Mouse (Mus musculus) lung, postnatal 25 days (tissue): ENCODE measurements around the gene Gm49405.
"Not testable (repeated sequence)": the region's sequence is repeated elsewhere in the genome, so short reads cannot be mapped to it uniquely, and the experiment has no call there.

Experiments used
- DNase-seq: peaks from one replicate; pipeline ENCODE4 v3.0.0; 2022; ENCODE audit warnings: low spot score

The Gm49405 gene

GRCm38 (mm10) chr19:4000119-4000900 lies at the start of gene Gm49405, which contains the start of gene Nudt8:
Gene Gm49405 (plus strand): TSS chr19:4000626.
Gene Nudt8 (plus strand): TSS chr19:4000580.
- peak; percentile 98 for DNase-seq

- DNase-seq: no peak
Measured at GRCm38 (mm10) chr19:3951461-3951860, 49.0 kb upstream of the Gm49405 start.

- no peak for DNase-seq
Measured at GRCm38 (mm10) chr19:3952099-3952498, 48.3 kb upstream of the Gm49405 start.

GRCm38 (mm10) chr19:3955033-3955432 lies 45.4 kb upstream of the Gm49405 start:
- DNase-seq: no peak

- DNase-seq: no peak
Measured at GRCm38 (mm10) chr19:3955804-3956203, 44.6 kb upstream of the Gm49405 start.

DNA sequence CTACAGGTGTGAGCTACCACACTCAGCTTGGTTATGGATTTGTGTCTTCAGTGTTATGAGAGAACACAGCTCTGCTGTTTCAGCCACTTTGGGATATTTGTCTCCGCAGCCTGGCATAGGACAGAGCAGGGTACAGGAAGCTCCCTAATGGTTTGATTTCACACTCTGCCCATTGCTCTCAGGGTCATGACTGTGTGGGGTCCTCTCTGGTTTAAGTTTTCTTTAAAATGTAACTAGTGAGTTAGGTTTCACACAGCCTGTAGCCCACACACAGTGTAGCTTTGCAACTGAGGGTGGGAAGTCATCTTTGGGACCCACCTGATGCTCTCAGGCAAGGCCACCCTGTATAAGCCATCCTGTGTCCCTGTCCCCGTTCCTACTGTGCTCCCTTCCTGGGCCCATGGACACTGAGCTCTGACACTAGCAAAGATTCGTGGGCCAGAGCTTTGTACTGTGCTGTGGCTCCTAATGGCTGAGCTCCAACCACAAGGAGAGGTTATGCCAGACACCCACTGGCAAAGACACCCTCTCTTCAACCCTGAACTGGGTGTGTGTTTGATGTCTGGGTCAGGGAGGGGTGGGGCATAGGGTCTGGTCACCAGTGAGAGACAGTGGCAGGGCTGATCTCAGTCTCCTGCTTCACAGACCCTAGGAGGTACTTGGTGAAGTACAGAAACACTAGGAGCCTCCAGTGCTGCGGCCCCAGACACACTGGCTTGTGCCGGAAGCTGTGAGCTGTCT lies 43.0 kb upstream of the Gm49405 start:
- not testable (repeated sequence) for DNase-seq

DNA sequence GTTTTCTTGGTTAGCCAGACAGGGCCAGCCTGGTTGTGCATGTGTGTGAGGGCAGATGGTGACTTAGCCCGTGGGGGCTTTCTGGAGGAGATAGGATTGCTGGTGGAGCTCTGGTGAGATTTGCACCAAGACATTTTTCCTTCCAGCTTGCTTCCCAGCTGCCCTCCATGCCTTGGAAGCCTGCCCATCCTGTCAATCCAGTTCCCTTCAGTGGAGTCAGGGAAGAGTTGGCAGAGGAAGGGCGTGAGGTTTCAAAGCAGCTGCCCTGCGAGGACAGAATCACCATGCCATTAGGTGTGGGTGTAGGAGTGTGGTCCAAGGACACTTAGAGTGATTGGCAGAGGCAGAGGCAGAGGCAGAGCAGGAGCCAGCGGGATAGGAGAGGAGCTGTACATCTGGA lies 42.0 kb upstream of the Gm49405 start, which contains the start of gene Aldh3b3:
Gene Aldh3b3, plus strand, starts transcription at position 176 of the 400 bp plus-strand sequence.
- DNase-seq: no peak

DNA sequence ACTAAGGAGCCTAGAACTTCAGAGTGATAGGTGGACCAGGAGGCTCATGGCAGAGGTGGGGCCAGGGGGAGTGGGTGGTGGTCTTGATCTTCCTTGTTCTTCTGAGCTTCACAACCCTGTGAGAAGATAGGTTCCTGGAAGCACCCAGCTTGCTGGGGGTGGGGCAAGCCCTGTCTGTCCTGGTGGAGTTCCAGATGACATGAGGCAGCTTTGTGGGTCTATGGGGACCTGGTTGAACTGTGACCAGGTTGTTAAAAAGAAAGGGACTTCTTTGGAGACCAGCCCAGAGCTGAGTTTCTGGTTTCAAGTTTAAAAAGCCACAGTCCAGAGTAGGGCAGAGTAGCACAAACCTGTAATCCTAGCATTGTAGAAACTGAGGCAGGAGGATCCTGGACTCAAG lies 41.4 kb upstream of the Gm49405 start:
- no peak for DNase-seq

DNA sequence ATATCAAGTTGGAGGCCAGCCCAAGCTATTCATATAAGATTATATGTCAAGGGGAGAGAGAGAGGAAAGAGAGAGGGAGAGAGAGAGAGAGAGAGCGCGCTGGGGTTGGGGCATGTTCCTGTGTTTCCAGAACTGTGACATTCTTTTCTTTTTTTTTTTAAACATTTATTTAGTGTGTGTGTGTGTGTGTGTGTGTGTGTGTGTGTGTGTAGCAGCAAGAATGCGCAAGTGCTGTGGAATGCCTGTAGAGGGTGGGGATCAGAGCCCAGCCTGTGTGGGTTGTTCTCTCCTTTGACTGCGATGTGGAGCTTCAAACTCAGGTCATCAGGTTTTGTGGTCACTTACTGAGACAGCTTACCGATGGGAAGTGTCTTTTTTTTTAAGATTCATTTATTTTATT lies 40.2 kb upstream of the Gm49405 start:
- DNase-seq: no peak

DNA sequence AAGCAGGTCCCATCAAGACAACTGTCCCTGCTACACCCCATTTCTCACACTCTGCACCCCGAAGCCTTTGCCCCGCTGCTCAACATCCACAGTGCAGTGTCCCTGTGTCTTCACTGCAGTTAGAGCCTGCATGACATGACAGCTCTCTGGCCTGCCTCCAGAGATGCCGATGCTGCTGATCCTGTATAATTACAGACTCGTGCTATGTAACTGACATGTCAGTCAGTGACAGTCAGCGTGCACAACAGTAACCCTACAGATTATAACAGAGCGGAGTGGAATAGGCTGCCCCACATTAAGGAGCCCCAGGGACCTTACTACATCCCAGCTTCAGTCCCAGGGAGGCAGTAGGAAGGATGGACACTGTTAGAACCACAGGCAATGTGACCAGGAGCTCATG lies 38.6 kb upstream of the Gm49405 start:
- not testable (repeated sequence) for DNase-seq

DNA sequence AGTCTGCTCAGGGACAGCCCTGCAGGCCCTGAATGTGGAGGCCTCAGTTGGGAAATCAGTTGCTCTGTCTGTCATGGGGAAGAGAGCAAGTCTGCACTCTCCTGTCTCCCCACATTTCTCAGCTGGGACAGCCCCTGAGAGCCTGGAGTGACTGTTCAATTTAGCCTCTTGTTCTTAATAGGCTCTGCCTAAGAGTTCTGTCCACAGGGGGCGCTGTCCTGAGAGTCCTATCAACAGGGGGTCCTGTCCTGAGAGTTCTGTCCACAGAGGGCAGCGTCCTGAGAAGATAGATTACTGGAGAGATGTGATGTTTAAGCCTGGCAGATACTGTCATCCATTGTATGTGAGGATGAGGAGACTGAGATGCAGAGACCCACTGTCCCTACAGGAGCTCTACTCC lies 38.0 kb upstream of the Gm49405 start:
- no peak for DNase-seq

DNA sequence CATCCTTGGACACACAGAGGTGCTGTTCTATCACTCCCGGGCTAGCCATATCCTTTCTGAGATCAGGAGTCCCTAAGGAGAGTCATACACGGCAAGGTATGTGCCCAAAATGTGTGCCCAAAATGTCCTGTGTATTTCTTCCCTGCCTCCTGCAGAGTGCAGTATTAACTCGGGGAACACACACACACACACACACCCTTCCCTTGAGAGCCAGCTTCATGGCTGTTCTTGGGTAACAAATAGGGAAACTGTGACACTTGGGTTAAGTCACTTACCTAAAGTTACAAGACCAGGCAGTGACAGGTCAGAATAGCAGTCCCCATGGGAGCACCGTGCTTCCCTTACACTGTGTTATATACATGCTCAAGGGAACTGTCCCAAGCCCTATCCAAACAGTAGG lies 36.4 kb upstream of the Gm49405 start:
- no peak for DNase-seq

DNA sequence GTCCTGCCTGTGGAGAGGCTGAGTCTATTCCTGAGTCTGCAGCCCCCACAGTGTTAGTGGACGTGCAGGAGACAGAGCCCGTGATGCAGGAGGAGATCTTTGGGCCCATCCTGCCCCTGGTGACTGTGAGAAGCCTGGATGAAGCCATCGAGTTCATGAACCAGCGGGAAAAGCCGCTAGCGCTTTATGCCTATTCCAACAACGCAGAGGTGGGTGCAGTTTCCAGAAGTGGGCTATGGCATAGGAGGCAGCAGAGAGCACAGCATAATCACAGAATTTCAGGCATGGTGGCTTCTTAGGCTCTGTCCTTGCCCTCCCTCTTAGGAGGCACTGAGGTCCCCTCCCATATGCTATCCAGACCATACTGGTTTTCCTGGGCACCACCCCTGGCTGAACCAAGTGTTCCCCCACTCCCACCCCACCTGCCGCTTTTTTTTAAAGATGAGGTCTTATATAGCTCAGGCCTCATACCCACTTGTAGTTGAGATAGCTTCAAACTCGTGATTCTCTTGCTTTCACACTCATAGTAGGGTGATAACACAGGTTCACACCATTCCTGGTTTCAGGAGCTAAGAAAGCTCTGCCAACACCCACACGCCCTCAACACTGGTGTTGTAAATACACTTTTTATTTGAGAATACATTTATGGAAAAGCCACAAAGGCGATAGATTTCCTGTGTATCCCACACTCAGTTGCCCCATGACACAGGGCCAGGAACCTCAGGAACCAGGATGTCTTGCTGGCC lies 33.9 kb upstream of the Gm49405 start:
- no peak for DNase-seq

- DNase-seq: no peak
Measured at GRCm38 (mm10) chr19:3967258-3967657, 33.2 kb upstream of the Gm49405 start.

DNA sequence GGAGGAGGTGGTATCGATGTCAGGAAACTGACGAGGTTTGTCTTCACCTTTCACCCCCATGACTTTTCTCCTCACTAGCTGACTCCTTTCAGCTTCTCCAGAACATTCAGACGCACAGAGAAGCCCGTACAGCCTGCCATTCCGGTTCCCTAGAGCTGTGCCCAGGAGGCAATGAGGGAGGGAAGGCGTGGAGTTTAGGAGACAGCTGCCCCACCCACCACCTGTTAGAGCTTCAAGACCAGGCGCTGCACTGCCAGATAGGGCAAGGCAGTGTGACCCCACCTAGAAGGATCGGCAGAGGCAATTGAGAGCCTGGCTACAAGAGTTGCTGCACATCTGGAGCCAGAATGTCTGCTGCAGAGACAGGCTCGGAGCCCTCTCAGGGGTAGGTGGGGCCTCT lies 28.2 kb upstream of the Gm49405 start, which contains the start of gene Aldh3b2:
Gene Aldh3b2, plus strand, starts transcription at position 100 of the 400 bp plus-strand sequence.
- peak; percentile 47 for DNase-seq

DNA sequence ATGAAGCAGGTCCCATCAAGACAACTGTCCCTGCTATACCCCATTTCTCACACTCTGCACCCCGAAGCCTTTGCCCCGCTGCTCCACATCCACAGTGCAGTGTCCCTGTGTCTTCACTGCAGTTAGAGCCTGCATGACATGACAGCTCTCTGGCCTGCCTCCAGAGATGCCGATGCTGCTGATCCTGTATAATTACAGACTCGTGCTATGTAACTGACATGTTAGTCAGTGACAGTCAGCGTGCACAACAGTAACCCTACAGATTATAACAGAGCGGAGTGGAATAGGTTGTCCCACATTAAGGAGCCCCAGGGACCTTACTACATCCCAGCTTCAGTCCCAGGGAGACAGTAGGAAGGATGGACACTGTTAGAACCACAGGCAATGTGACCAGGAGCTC lies 25.8 kb upstream of the Gm49405 start:
- not testable (repeated sequence) for DNase-seq

DNA sequence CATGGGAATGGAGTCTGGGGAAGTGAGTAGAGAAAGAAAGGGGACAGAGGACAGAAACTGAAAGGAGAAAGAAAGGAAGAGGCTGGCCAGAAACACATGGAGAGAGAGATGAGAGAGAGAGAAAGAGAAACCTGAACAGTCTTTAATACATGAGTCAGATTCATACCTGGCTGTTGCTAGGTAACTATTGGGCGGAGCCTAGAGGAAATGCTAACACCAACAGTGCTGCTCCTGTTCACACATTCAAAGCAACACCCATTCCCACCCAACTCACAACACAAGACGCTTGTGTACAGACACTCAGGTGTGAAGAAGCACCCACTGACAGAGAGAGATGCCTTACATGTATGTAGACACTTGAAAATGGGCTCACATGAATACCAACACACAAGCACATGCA lies 24.6 kb upstream of the Gm49405 start:
- DNase-seq: no peak

DNA sequence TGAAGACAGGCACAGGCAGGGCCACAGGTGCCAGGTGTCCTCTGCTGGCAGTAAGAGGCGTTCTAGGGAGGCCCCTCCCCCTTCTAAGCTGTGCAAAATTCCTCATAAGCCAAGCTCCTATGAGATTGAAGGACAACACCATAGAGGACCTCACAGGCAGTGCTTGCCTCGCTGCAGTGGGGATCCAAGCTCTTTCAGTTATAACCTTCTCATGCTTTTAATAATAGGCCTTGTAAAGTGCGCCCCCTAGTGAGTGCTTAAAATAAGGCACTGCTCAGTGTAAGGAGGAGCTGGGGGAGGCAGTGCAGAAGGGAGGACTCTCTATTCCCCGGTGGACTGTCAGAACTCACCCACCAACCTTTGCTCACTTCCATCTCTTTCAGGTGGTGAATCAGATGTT lies 20.1 kb upstream of the Gm49405 start:
- DNase-seq: peak; percentile 86

DNA sequence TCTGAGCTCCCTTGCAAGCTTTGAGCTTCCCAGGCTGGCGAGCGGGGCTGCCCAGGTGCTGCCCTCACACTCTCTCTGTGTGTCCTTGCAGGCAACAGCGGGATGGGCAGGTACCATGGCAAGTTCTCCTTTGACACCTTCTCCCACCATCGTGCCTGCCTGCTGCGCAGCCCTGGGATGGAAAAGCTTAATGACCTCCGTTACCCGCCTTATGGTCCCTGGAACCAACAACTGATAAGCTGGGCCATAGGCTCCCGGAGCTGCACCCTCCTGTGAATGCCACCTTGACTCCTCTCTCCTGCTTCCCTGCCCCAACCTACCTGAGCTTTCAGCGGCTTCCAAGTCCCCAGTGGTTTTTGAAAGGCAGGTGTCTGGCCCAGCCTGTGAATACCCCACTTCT lies 19.5 kb upstream of the Gm49405 start:
- DNase-seq: no peak

- no peak for DNase-seq
Measured at GRCm38 (mm10) chr19:3983527-3984200, 16.8 kb upstream of the Gm49405 start.

DNA sequence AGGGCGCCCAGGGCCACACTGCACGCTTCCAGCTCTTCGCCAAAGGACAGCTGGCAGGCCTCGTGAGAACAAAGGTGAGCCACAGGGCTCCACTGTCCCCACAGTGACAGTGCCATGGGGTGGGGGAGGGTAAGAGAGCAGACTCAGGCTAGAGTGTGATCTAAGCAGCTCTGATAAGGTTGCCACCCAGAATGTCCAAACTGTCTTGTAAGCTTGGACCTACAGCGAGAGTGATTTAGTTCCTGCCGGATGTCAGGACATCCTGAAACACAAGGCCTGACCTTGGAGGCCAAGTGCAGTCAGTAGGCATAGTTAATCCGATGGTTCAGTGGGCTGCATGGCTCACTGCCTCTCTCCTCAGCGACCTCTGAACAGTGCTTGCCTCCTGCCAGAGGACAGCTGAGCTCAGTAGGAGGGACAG lies 15.2 kb upstream of the Gm49405 start:
- DNase-seq: peak; percentile 43

- DNase-seq: peak; percentile 87
Measured at GRCm38 (mm10) chr19:3986334-3986733, 14.1 kb upstream of the Gm49405 start, which contains the start of gene Acy3. Gene Acy3 (plus strand): TSS chr19:3986570.
